Comparison of ENCODE assay signal across 9 mouse cellular contexts in the genomic region with DNA sequence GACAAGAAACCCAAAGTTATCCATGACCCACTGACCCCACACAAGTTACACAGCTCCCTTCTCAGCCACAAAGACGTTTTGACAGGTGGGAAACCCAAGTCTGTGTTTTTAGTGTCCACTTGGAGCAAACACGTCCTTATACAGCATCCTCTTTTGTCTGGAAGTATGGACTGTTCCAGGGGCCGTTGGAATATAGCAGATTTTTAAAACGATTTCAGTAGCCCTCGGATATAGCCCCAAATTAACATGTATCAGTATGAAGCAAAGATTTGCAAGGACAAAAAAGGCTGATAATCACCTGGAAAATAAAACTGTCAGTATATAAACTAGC. TPM values are rescaled to one million over a fixed set of nuclear protein-coding genes. Genes with fewer than 3 reads are reported as not detected.
DNase-seq lines count a peak whose midpoint lies in the region; ATAC-seq and TF ChIP-seq lines count a peak whose summit lies in the region.
"Had no signal": no experiment of that assay in that cellular context is flagged by ENCODE, and none has a peak within 500 bp of the region (broad histone marks: within the 10 kb centered on the region; RNA-seq: fewer than 3 reads in every experiment).

No protein-coding gene starts in this region.

- DNase-seq in heart, adult 18-20 months: no peak
- DNase-seq in G1E (ENCODE audit: low spot score): no peak
- DNase-seq in forebrain, postnatal 0 days: no peak
- DNase-seq in retina, postnatal 1 day: no peak
- no peak for DNase-seq in embryo, embryonic 10.5 days (ENCODE audit: low spot score)
- DNase-seq in natural killer cell, adult 2 months (ENCODE audit: low spot score in 2 of 2): no peak

- H3K4me2 ChIP-seq in heart, embryonic 13.5 days: peak overlapping the region; percentile 91
- H3K4me2 ChIP-seq in forebrain, postnatal 0 days (ENCODE audit: low read depth): peak overlapping the region; percentile 84
- peak overlapping the region; percentile 34; the same call in 1 of the 2 replicates for H3K4me2 ChIP-seq in liver, embryonic 16.5 days (ENCODE audit: low read depth, low read length)

- no peak overlapping the region for H3K9ac ChIP-seq in heart, embryonic 13.5 days
- H3K9ac ChIP-seq in forebrain, postnatal 0 days: peak overlapping the region; percentile 79; the same call in 1 of the 2 replicates
- H3K9ac ChIP-seq in liver, embryonic 16.5 days (ENCODE audit: low read depth, low read length): no peak overlapping the region

- no peak overlapping the region for H3K27ac ChIP-seq in heart, embryonic 13.5 days (replicated peaks)
- no peak overlapping the region for H3K27ac ChIP-seq in forebrain, postnatal 0 days (ENCODE audit: low read depth, low read length)
- no peak overlapping the region for H3K27ac ChIP-seq in liver, embryonic 16.5 days (ENCODE audit: low read length)

- H3K27me3 ChIP-seq in heart, embryonic 13.5 days (replicated peaks): no peaks in the 10 kb centered on the region
- no peaks in the 10 kb centered on the region for H3K27me3 ChIP-seq in G1E (ENCODE audit: insufficient read depth, low read length)
- H3K27me3 ChIP-seq in forebrain, postnatal 0 days (ENCODE audit: insufficient read depth, low read length): no peaks in the 10 kb centered on the region
- H3K27me3 ChIP-seq in liver, embryonic 16.5 days (ENCODE audit: control insufficient read depth, insufficient read depth, low read depth, low read length): no peaks in the 10 kb centered on the region

- H3K4me1 ChIP-seq in heart, embryonic 13.5 days: peaks cover 17% of the 10 kb centered on the region
- peaks cover 23% of the 10 kb centered on the region for H3K4me1 ChIP-seq in G1E (ENCODE audit: insufficient read depth, low read depth, low read length)
- H3K4me1 ChIP-seq in forebrain, postnatal 0 days (ENCODE audit: insufficient read depth): peaks cover 8% of the 10 kb centered on the region
- peaks cover 9% of the 10 kb centered on the region for H3K4me1 ChIP-seq in liver, embryonic 16.5 days (ENCODE audit: control insufficient read depth, low read depth, low read length)

- peak overlapping the region; percentile 65 for H3K4me3 ChIP-seq in heart, embryonic 13.5 days
- peak overlapping the region; percentile 97 for H3K4me3 ChIP-seq in G1E (ENCODE audit: low read depth, low read length)
- H3K4me3 ChIP-seq in forebrain, postnatal 0 days (ENCODE audit: low read depth, low read length): peak overlapping the region; percentile 75
- peak overlapping the region; percentile 91 for H3K4me3 ChIP-seq in liver, embryonic 16.5 days (ENCODE audit: low read depth, low read length)

- ATAC-seq in heart, embryonic 13.5 days (ENCODE audit: extremely low read depth, insufficient number of reproducible peaks, low FRiP score, low TSS enrichment): no peak
- ATAC-seq in G1E (ENCODE audit: extremely low read depth, insufficient number of reproducible peaks, low FRiP score, poor library complexity, severe bottlenecking): no peak
- peak; percentile 38 for ATAC-seq in forebrain, postnatal 0 days
- ATAC-seq in liver, embryonic 16.5 days (ENCODE audit: low read depth): peak; percentile 1; the same call in 1 of the 2 replicates

- WGBS in heart, embryonic 13.5 days: 45% methylated on average over 5 of the region's 5 CpGs
- 53% methylated on average over 5 of the region's 5 CpGs for WGBS in forebrain, postnatal 0 days
- WGBS in liver, embryonic 16.5 days (ENCODE audit: insufficient replicate concordance): 43% methylated on average over 5 of the region's 5 CpGs

- no peak for TF ChIP-seq CTCF in G1E (IDR thresholded peaks at IDR 0.05; ENCODE audit: low read depth, low read length)
- no peak for TF ChIP-seq CTCF in forebrain, postnatal 0 days (IDR thresholded peaks at IDR 0.05; ENCODE audit: low read depth)

- H3K36me3 ChIP-seq in heart, embryonic 13.5 days: peaks cover 5% of the 10 kb centered on the region; the same call in 1 of the 2 replicates
- peaks cover 11% of the 10 kb centered on the region for H3K36me3 ChIP-seq in G1E (replicated peaks)
- peaks cover 5% of the 10 kb centered on the region; the same call in 1 of the 2 replicates for H3K36me3 ChIP-seq in forebrain, postnatal 0 days (ENCODE audit: insufficient read depth)
- H3K36me3 ChIP-seq in liver, embryonic 16.5 days (ENCODE audit: control insufficient read depth, insufficient read depth): no peaks in the 10 kb centered on the region

- no peaks in the 10 kb centered on the region for H3K9me3 ChIP-seq in heart, embryonic 13.5 days
- H3K9me3 ChIP-seq in G1E (replicated peaks): no peaks in the 10 kb centered on the region
- no peaks in the 10 kb centered on the region for H3K9me3 ChIP-seq in forebrain, postnatal 0 days (ENCODE audit: low read length)
- no peaks in the 10 kb centered on the region for H3K9me3 ChIP-seq in liver, embryonic 16.5 days (replicated peaks; ENCODE audit: control insufficient read depth, low read length)

RNA-seq across cellular contexts. Expression of gene Crbn, which starts 0.3 kb away (rescaled TPM):
- 30.0 and 33.0 TPM in 2 replicates for polyA plus RNA-seq in heart, embryonic 13.5 days (2015; fragmentation: Nextera tagmentation; extraction: Ambion mirVana)
- total RNA-seq in heart, adult 18-20 months (2021): 10 to 100 TPM; 45.3 to 61.8 TPM
- total RNA-seq in G1E (2014; fragmentation: Nextera tagmentation) (40.5 and 42.8 TPM in 2 replicates), G1E (2017) (66.2 and 68.0 TPM in 2 replicates)
- 1.1 and 1.8 TPM in 2 replicates for polyA plus RNA-seq in G1E (2012)
- total RNA-seq in forebrain, postnatal 0 days (2014; rRNA removed): 70.4 and 70.9 TPM in 2 replicates
- 51.3 and 53.3 TPM in 2 replicates for polyA plus RNA-seq in forebrain, postnatal 0 days (2015; fragmentation: Nextera tagmentation; extraction: Ambion mirVana)
- 20.0 and 21.7 TPM in 2 replicates for polyA plus RNA-seq in liver, embryonic 16.5 days (2015; fragmentation: Nextera tagmentation; extraction: Ambion mirVana)

RNA-seq across cellular contexts. Expression of gene Trnt1, which starts 31.3 kb away (rescaled TPM):
- polyA plus RNA-seq in heart, embryonic 13.5 days (2015; fragmentation: Nextera tagmentation; extraction: Ambion mirVana): 42.1 and 43.7 TPM in 2 replicates
- total RNA-seq in heart, adult 18-20 months (2021): 10 to 100 TPM; 39.3 to 49.4 TPM
- total RNA-seq in G1E (2014; fragmentation: Nextera tagmentation): 71.6 and 79.9 TPM in 2 replicates
- 144 and 155 TPM in 2 replicates for total RNA-seq in G1E (2017)
- polyA plus RNA-seq in G1E (2012): 4.9 and 7.5 TPM in 2 replicates
- 69.5 and 73.0 TPM in 2 replicates for total RNA-seq in forebrain, postnatal 0 days (2014; rRNA removed)
- 53.9 and 58.2 TPM in 2 replicates for polyA plus RNA-seq in forebrain, postnatal 0 days (2015; fragmentation: Nextera tagmentation; extraction: Ambion mirVana)
- polyA plus RNA-seq in liver, embryonic 16.5 days (2015; fragmentation: Nextera tagmentation; extraction: Ambion mirVana): 24.4 and 24.9 TPM in 2 replicates

RNA-seq across cellular contexts. Expression of gene Il5ra, which starts 51.4 kb away (rescaled TPM):
- polyA plus RNA-seq in heart, embryonic 13.5 days (2015; fragmentation: Nextera tagmentation; extraction: Ambion mirVana): not detected in 2 replicates
- total RNA-seq in heart, adult 18-20 months (2021): under 1 TPM in 1 of 2 experiments, not detected in 1; 0.21 TPM
- total RNA-seq in G1E (2014; fragmentation: Nextera tagmentation): 8.1 and 12.5 TPM in 2 replicates
- total RNA-seq in G1E (2017): 2.7 and 3.1 TPM in 2 replicates
- polyA plus RNA-seq in G1E (2012): 0.14 and 0.23 TPM in 2 replicates
- total RNA-seq in forebrain, postnatal 0 days (2014; rRNA removed): not detected in 2 replicates
- 0.06 TPM in 1 of 2 replicates, not detected in the other for polyA plus RNA-seq in forebrain, postnatal 0 days (2015; fragmentation: Nextera tagmentation; extraction: Ambion mirVana)
- polyA plus RNA-seq in liver, embryonic 16.5 days (2015; fragmentation: Nextera tagmentation; extraction: Ambion mirVana): 0.08 and 0.09 TPM in 2 replicates
- polyA plus RNA-seq: neural tube, embryonic 11.5 days had no signal

Comparison
In these comparisons a context has a peak if more than half of its experiments do, and no peak if none do; other contexts are left out.
1. ATAC-seq: peak in forebrain, postnatal 0 days (single experiment) and liver, embryonic 16.5 days (single experiment); none in heart, embryonic 13.5 days (single experiment) and G1E (single experiment).
2. H3K4me2 ChIP-seq: peak in every context shown above with its lines; median percentile 91 in heart, embryonic 13.5 days; 84 in forebrain, postnatal 0 days; 34 in liver, embryonic 16.5 days.
3. Peak in every context shown above with its lines, with median percentiles within 50 percentile points of each other: H3K4me3 ChIP-seq.